Mouse (Mus musculus): ENCODE data around the gene Phtf2. TPM values are rescaled to one million over a fixed set of nuclear protein-coding genes. Genes with fewer than 3 reads are reported as not detected.

Phtf2 gene
- 15.8 and 16.9 TPM in 2 replicates for polyA plus RNA-seq (2015; fragmentation: Nextera tagmentation; extraction: Ambion mirVana)

DNA sequence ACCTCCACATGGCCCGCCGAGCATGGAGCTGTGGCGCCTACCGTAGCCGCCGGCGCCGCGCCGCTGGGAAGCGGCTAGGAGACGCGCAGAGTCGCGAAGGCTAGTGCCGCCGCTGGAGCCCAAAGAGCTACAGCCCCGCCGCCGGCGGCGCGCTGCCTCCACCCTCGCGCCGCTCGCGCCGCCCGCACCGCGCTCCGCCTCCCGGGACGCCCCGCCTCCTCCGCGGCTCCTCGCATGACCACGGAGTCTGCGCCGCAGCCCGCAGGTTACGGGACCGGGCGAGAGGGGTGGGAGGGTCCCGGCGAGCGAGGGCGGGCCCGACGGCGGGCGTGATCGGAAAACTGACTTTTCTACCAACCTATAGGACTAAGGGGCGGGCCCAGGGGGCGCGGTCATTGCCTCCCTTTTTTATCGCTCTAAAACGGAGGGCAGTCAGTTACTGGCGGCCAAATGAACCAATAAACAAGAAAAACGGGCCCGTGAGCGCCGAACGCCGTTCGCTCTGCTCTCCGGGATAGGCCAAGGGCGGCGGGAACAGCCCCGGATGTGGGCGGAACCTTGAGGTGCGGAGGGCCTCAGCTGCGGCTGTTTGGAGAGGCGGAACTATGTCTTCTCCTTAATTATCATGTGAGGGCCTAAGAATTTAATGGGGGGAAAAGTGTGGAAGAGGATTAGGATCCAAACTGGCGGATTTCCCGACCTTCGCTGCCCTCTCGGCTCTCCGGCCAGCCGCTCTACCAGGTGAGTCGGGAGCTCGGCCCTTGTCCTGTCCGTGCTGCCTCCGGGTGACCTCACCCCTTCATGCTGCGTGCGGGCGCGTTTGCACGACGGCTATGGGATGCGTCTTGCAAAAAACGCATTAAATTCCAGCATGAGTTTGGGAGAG, at the start of gene Phtf2, which contains the start of gene Tmem60:
Gene Phtf2 (minus strand): TSS at position 210 of the 886 bp plus-strand sequence.
Gene Tmem60 (plus strand): TSS at position 277 of the 886 bp plus-strand sequence.
- Histone ChIP-seq H3K36me3 (ENCODE audit: insufficient read depth, low read length) (peaks cover 11% of the 10 kb centered on the region; the same call in 1 of the 2 replicates), H3K4me3 (ENCODE audit: low read length) (peak within 1 kb of the TSS; percentile 90), H3K27me3 (ENCODE audit: insufficient read depth, low read length) (no peaks in the 10 kb centered on the region), H3K9ac (replicated peaks; ENCODE audit: low read length) (peak within 1 kb of the TSS; percentile 88), H3K9me3 (ENCODE audit: low read length) (no peaks in the 10 kb centered on the region), H3K4me1 (ENCODE audit: insufficient read depth, low read length) (peaks cover 24% of the 10 kb centered on the region), H3K4me2 (replicated peaks; ENCODE audit: low read depth, low read length) (peak within 1 kb of the TSS; percentile 65), H3K27ac (ENCODE audit: low read length) (peak within 1 kb of the TSS; percentile 92)
- WGBS, result under 1% methylated on average over 93 of the region's 94 CpGs
- peak; percentile 99 for ATAC-seq (ENCODE audit: low FRiP score, low TSS enrichment)

DNA sequence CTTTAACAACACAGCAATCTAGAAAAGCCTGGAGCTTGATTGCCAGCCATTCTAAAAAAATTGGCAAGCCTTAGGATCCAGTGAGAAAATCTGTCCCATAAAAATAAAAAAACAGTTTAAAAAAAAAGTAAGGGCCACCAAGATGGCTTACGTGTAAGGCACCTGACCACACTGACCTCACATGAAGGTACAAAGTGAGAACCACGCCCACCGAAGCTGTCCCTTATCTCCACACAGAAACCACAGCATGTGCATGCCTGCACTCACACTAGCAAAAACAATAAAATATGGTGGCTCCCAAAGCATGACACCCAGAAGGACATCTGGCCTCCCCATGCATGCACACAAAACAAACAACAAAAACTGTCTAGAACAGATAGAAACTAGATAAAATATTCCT, 49.4 kb upstream of the Phtf2 start:
- Histone ChIP-seq H3K9ac (replicated peaks; ENCODE audit: low read length) (no peak overlapping the region), H3K4me3 (ENCODE audit: low read length) (no peak overlapping the region), H3K4me2 (replicated peaks; ENCODE audit: low read depth, low read length) (no peak overlapping the region), H3K27ac (ENCODE audit: low read length) (no peak overlapping the region), H3K36me3 (ENCODE audit: insufficient read depth, low read length) (no peaks in the 10 kb centered on the region), H3K4me1 (ENCODE audit: insufficient read depth, low read length) (peaks cover 9% of the 10 kb centered on the region; the same call in 1 of the 2 replicates), H3K27me3 (ENCODE audit: insufficient read depth, low read length) (no peaks in the 10 kb centered on the region), H3K9me3 (ENCODE audit: low read length) (no peaks in the 10 kb centered on the region)
- ATAC-seq (ENCODE audit: low FRiP score, low TSS enrichment), result no peak
- WGBS, result 86% methylated on average over 3 of the region's 3 CpGs

DNA sequence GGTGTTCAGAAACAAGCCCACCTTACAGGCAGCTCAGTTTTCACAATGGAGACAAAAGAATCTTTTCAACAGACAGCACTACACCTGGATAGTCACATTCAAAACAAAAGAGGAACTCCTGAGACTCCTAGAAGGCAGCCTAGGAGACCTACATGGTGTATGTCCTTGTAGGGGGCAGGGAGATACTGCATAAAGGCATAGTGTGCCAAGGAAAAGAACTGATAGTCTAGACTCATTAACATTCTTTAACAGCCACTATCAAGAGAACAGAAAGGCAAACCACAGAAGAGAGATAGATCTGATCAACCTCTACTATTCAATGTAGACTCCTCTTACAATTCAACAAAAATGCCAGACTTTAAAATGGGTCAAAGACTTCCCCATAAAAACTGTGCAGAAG, 48.5 kb upstream of the Phtf2 start:
- H3K9me3 ChIP-seq (ENCODE audit: low read length), result no peaks in the 10 kb centered on the region
- H3K9ac ChIP-seq (replicated peaks; ENCODE audit: low read length), result no peak overlapping the region
- no peaks in the 10 kb centered on the region for H3K36me3 ChIP-seq (ENCODE audit: insufficient read depth, low read length)
- no peak overlapping the region for H3K4me2 ChIP-seq (replicated peaks; ENCODE audit: low read depth, low read length)
- H3K27me3 ChIP-seq (ENCODE audit: insufficient read depth, low read length), result no peaks in the 10 kb centered on the region
- H3K27ac ChIP-seq (ENCODE audit: low read length), result no peak overlapping the region
- no peak for ATAC-seq (ENCODE audit: low FRiP score, low TSS enrichment)
- H3K4me1 ChIP-seq (ENCODE audit: insufficient read depth, low read length), result peaks cover 9% of the 10 kb centered on the region; the same call in 1 of the 2 replicates
- no peak overlapping the region for H3K4me3 ChIP-seq (ENCODE audit: low read length)

DNA sequence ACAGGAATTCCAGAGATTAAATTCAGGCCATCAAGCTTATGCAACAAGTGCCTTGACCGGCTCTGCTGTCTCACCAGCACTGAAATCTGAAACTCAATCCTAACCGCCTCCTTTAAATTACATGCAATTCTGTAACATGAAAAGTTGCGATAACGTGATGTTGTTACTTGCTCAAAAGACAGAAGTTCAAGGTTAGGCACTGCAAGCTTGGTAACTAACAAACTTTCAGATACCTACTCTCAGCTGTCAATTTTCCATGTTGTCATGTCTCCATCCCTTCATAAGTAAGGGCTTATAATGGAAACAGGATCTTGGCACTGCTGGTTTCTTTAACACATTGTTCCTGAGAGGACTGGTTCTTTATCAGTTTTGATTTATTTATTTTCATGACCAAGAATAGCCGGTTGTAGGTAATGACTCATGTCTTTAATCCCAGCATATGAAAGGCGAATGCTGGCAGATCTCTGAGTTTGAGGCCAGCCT, 47.8 kb upstream of the Phtf2 start:
- no peak overlapping the region for H3K4me2 ChIP-seq (replicated peaks; ENCODE audit: low read depth, low read length)
- H3K36me3 ChIP-seq (ENCODE audit: insufficient read depth, low read length), result no peaks in the 10 kb centered on the region
- no peak for ATAC-seq (ENCODE audit: low FRiP score, low TSS enrichment)
- no peak overlapping the region for H3K4me3 ChIP-seq (ENCODE audit: low read length)
- 45% methylated on average over 6 of the region's 6 CpGs for WGBS
- no peak overlapping the region for H3K9ac ChIP-seq (replicated peaks; ENCODE audit: low read length)
- H3K9me3 ChIP-seq (ENCODE audit: low read length), result no peaks in the 10 kb centered on the region
- peaks cover 9% of the 10 kb centered on the region; the same call in 1 of the 2 replicates for H3K4me1 ChIP-seq (ENCODE audit: insufficient read depth, low read length)
- no peaks in the 10 kb centered on the region for H3K27me3 ChIP-seq (ENCODE audit: insufficient read depth, low read length)
- H3K27ac ChIP-seq (ENCODE audit: low read length), result no peak overlapping the region

DNA sequence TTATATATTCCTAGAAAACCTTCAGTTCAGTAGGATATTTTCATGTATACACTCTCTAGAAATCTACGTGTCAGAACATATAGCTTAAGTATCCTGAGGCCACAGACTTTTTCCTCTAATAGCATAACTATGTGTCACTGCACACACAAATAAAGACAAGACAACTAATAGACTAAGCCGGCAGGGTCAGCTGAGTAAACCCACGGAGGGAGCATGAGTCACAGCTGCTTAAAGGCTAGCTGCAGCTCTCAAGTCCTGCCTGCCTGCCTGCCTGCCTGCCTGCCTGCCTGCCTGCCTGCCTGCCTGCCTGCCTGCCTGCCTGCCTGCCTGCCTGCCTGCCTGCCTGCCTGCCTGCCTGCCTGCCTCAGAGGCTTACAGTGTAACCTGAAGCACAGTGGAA, 43.5 kb upstream of the Phtf2 start:
- peaks cover 6% of the 10 kb centered on the region; the same call in 1 of the 2 replicates for H3K4me1 ChIP-seq (ENCODE audit: insufficient read depth, low read length)
- no peak overlapping the region for H3K9ac ChIP-seq (replicated peaks; ENCODE audit: low read length)
- ATAC-seq (ENCODE audit: low FRiP score, low TSS enrichment), result no peak
- H3K4me3 ChIP-seq (ENCODE audit: low read length), result no peak overlapping the region
- no peaks in the 10 kb centered on the region for H3K27me3 ChIP-seq (ENCODE audit: insufficient read depth, low read length)
- no peak overlapping the region for H3K4me2 ChIP-seq (replicated peaks; ENCODE audit: low read depth, low read length)
- H3K36me3 ChIP-seq (ENCODE audit: insufficient read depth, low read length), result no peaks in the 10 kb centered on the region
- WGBS, result 66% methylated on average over 3 of the region's 3 CpGs
- H3K9me3 ChIP-seq (ENCODE audit: low read length), result no peaks in the 10 kb centered on the region
- no peak overlapping the region for H3K27ac ChIP-seq (ENCODE audit: low read length)

DNA sequence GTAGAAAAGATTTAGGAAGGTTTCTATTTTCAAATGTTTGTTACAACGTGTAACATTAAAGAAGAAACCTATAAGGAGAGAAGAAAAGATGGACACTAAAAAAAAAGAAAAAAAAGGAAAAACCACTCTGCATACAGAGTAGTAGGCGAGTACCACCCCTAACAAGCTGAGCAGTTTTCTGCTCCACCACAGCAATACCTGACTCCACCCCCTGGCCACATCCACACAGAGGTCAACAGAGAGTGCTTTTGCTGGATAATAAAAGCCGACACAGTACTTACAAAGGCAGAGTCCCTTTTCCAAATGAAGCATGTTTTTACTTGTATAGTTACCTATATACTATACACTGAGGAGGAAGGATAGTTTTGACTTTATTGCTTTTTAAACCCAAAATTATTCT, 42.7 kb upstream of the Phtf2 start:
- no peaks in the 10 kb centered on the region for H3K27me3 ChIP-seq (ENCODE audit: insufficient read depth, low read length)
- H3K27ac ChIP-seq (ENCODE audit: low read length), result no peak overlapping the region
- H3K4me1 ChIP-seq (ENCODE audit: insufficient read depth, low read length), result no peaks in the 10 kb centered on the region
- H3K4me2 ChIP-seq (replicated peaks; ENCODE audit: low read depth, low read length), result no peak overlapping the region
- no peak overlapping the region for H3K9ac ChIP-seq (replicated peaks; ENCODE audit: low read length)
- 66% methylated on average over 3 of the region's 3 CpGs for WGBS
- H3K4me3 ChIP-seq (ENCODE audit: low read length), result no peak overlapping the region
- no peaks in the 10 kb centered on the region for H3K36me3 ChIP-seq (ENCODE audit: insufficient read depth, low read length)
- no peak for ATAC-seq (ENCODE audit: low FRiP score, low TSS enrichment)
- no peaks in the 10 kb centered on the region for H3K9me3 ChIP-seq (ENCODE audit: low read length)

DNA sequence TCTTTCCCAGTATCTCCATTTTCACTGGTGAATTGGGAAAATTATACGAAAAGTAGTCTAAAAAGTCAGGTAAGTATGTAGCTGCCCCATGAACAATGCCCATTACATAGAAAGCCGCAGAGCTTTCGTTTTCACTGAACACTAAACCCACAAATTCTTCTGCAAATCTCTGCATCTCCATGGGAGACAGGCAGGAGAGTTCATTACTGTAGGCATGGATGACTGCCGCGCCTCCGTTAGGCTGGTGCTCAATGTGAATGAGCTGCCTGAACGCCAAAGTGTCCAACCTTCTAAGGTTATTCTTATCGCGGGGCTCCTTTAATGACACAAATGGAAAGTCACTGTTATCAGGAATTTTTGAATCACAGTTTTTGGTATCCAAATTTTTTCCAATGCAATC, 37.6 kb upstream of the Phtf2 start:
- H3K36me3 ChIP-seq (ENCODE audit: insufficient read depth, low read length), result no peaks in the 10 kb centered on the region
- ATAC-seq (ENCODE audit: low FRiP score, low TSS enrichment), result no peak
- WGBS, result 94% methylated on average over 9 of the region's 9 CpGs
- H3K9me3 ChIP-seq (ENCODE audit: low read length), result no peaks in the 10 kb centered on the region
- H3K4me3 ChIP-seq (ENCODE audit: low read length), result no peak overlapping the region
- H3K27ac ChIP-seq (ENCODE audit: low read length), result no peak overlapping the region
- H3K4me2 ChIP-seq (replicated peaks; ENCODE audit: low read depth, low read length), result no peak overlapping the region
- no peaks in the 10 kb centered on the region for H3K27me3 ChIP-seq (ENCODE audit: insufficient read depth, low read length)
- no peaks in the 10 kb centered on the region for H3K4me1 ChIP-seq (ENCODE audit: insufficient read depth, low read length)
- H3K9ac ChIP-seq (replicated peaks; ENCODE audit: low read length), result no peak overlapping the region

DNA sequence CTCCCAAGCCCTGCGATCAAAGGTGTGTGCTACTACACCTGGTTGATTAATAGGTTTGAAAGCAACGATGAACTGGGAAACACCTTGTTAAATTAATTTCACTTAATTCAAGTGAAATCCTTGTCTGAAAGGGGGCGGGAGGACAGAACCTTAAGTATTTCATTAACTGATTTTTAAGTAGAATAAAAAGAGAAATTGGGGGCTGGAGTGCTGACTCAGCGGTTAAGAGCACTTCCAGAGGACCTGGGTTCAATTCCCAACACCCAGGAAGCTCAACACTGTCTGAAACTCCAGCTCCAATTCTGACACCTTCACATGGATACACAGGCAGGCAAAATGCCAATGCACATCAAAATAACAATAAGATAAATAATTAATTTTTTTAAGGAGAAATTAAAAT, 37.0 kb upstream of the Phtf2 start:
- 96% methylated on average over 4 of the region's 4 CpGs for WGBS
- Histone ChIP-seq H3K4me2 (replicated peaks; ENCODE audit: low read depth, low read length) (no peak overlapping the region), H3K4me1 (ENCODE audit: insufficient read depth, low read length) (no peaks in the 10 kb centered on the region), H3K4me3 (ENCODE audit: low read length) (no peak overlapping the region), H3K27ac (ENCODE audit: low read length) (no peak overlapping the region), H3K27me3 (ENCODE audit: insufficient read depth, low read length) (no peaks in the 10 kb centered on the region), H3K9ac (replicated peaks; ENCODE audit: low read length) (no peak overlapping the region), H3K9me3 (ENCODE audit: low read length) (no peaks in the 10 kb centered on the region), H3K36me3 (ENCODE audit: insufficient read depth, low read length) (no peaks in the 10 kb centered on the region)
- ATAC-seq (ENCODE audit: low FRiP score, low TSS enrichment), result no peak

DNA sequence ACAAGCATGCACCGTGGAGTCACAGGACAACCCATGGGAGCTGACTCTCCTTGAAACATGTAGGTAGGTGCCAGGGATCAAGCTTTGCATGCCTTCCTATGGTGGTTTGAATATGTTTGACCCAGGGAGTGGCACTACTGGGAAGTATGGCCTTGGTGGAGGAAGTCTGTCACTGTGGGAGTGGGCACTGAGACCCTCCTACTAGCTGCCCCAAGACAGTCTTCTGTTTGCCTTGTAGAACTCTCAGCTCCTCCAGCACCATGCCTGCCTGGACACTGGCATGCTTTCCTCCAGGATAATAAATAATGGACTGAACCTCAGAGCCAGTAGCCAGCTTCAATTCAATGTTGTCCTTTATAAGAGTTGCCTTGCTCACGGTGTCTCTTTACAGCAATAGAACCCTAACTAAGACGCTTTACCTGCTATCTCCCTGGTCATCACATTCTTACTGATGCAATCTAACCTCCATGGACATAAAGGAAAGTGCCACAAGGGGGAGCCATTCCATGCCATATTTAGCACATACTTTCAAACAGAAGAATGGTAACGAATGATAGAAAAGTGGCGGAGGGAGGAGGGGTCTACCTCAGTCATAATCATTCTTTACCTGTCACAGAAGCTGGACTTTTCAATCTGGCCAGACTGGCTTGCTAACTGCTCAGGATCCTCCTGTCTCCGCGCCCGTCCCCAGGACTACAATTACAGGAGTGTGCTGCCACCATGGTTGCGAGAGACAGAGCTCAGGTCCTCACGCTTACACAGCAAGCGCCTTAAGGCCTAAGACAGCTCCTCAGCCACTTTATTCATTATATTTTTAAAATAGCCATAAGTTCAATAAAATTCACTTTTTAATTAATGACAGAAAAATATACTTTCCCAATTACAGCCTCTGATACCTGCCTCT, 31.7 kb upstream of the Phtf2 start:
- Histone ChIP-seq H3K9ac (replicated peaks; ENCODE audit: low read length) (no peak overlapping the region), H3K36me3 (ENCODE audit: insufficient read depth, low read length) (no peaks in the 10 kb centered on the region), H3K4me3 (ENCODE audit: low read length) (no peak overlapping the region), H3K4me1 (ENCODE audit: insufficient read depth, low read length) (no peaks in the 10 kb centered on the region), H3K27ac (ENCODE audit: low read length) (no peak overlapping the region), H3K9me3 (ENCODE audit: low read length) (no peaks in the 10 kb centered on the region), H3K27me3 (ENCODE audit: insufficient read depth, low read length) (no peaks in the 10 kb centered on the region), H3K4me2 (replicated peaks; ENCODE audit: low read depth, low read length) (no peak overlapping the region)
- WGBS, result 77% methylated on average over 11 of the region's 11 CpGs
- 0 out of 2 replicates have a peak, but pooled peaks have one; percentile 42 for ATAC-seq (ENCODE audit: low FRiP score, low TSS enrichment)

Data from kidney, embryonic 16.5 days (tissue).